Mouse (Mus musculus): Measurements from ENCODE around the gene Bpifb6. TPM values are rescaled to one million over a fixed set of nuclear protein-coding genes. Genes with fewer than 3 reads are reported as not detected.

Gene Bpifb6
- polyA plus RNA-seq, 1 experiment from 2014 or later = not detected

Other genes starting within 250 kb of the Bpifb6 start
- gene Dnmt3c, start 203.7 kb upstream of the Bpifb6 start, polyA plus RNA-seq (2016; fragmentation: Nextera tagmentation; extraction: Ambion mirVana) = not detected in 2 replicates
- 246 and 284 TPM in 2 replicates for gene Mapre1, start 159.1 kb upstream of the Bpifb6 start, polyA plus RNA-seq (2016; fragmentation: Nextera tagmentation; extraction: Ambion mirVana)
- gene Efcab8, start 120.5 kb upstream of the Bpifb6 start, polyA plus RNA-seq (2016; fragmentation: Nextera tagmentation; extraction: Ambion mirVana) = 0.04 and 0.09 TPM in 2 replicates
- gene Sun5, start 29.3 kb upstream of the Bpifb6 start, polyA plus RNA-seq (2016; fragmentation: Nextera tagmentation; extraction: Ambion mirVana) = not detected in 2 replicates
- gene Bpifb2, start 25.3 kb upstream of the Bpifb6 start, polyA plus RNA-seq (2016; fragmentation: Nextera tagmentation; extraction: Ambion mirVana) = not detected in 2 replicates
- gene Bpifb3, start 17.8 kb downstream of the Bpifb6 start, polyA plus RNA-seq (2016; fragmentation: Nextera tagmentation; extraction: Ambion mirVana) = not detected in 2 replicates
- gene Bpifb4, start 37.8 kb downstream of the Bpifb6 start, polyA plus RNA-seq (2016; fragmentation: Nextera tagmentation; extraction: Ambion mirVana) = not detected in 2 replicates
- gene Bpifa6, start 74.6 kb downstream of the Bpifb6 start, polyA plus RNA-seq (2016; fragmentation: Nextera tagmentation; extraction: Ambion mirVana) = not detected in 2 replicates
- not detected in 2 replicates for gene Bpifa2, start 107.9 kb downstream of the Bpifb6 start, polyA plus RNA-seq (2016; fragmentation: Nextera tagmentation; extraction: Ambion mirVana)
- gene Bpifa3, start 229.9 kb downstream of the Bpifb6 start, polyA plus RNA-seq (2016; fragmentation: Nextera tagmentation; extraction: Ambion mirVana) = not detected in 2 replicates
- gene Bpifa1, start 242.5 kb downstream of the Bpifb6 start, polyA plus RNA-seq (2016; fragmentation: Nextera tagmentation; extraction: Ambion mirVana) = not detected in 2 replicates

All from embryonic facial prominence, embryonic 12.5 days (tissue).